Mouse (Mus musculus) liver (tissue): Measurements from ENCODE around the gene Anks1b.

Experiments used
- DNase-seq: peaks from one replicate; pipeline ENCODE4 v3.0.0-alpha.2; 2020; ENCODE audit warnings: mixed read lengths

Gene Anks1b

DNA sequence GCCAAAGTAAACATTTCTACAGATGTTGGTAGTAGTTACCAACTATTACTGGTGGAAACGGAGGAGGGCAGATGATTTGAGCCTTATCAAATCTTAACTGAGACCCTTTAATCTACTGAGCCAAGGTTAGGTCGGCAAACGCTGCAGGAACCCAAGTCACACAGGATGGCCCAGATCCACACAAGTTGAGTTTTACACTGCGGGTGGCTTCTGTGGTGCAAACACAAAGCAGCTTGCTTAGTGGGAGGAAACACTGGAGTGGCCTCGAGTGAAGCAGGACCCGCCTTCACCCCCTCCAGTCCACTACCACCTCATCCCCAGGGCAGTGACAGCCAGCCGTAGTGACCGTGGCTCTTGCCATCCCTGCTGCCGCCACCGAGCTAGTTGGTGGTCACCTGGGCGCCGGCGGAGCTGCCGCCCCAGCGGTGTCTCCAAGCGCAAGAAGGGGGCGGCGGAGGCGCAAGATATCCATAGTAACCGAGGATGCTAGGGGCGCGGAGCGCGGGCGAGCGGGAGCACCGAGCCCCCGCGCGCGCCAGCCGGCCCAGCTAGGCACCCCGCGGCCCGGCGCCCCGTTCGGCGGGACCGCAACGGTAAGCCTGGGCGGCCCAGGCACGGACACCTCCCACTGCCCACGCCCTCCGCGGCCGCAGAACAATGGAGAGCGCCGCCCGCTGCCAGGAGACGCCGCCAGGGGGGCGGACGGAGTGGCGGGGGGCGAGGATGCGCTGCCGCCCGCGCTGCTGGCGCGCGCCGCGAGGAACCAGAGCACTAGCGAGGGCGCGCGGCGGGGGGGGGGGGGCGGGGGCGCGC is 955.5 kb downstream of the Anks1b start:
- DNase-seq = no peak

DNA sequence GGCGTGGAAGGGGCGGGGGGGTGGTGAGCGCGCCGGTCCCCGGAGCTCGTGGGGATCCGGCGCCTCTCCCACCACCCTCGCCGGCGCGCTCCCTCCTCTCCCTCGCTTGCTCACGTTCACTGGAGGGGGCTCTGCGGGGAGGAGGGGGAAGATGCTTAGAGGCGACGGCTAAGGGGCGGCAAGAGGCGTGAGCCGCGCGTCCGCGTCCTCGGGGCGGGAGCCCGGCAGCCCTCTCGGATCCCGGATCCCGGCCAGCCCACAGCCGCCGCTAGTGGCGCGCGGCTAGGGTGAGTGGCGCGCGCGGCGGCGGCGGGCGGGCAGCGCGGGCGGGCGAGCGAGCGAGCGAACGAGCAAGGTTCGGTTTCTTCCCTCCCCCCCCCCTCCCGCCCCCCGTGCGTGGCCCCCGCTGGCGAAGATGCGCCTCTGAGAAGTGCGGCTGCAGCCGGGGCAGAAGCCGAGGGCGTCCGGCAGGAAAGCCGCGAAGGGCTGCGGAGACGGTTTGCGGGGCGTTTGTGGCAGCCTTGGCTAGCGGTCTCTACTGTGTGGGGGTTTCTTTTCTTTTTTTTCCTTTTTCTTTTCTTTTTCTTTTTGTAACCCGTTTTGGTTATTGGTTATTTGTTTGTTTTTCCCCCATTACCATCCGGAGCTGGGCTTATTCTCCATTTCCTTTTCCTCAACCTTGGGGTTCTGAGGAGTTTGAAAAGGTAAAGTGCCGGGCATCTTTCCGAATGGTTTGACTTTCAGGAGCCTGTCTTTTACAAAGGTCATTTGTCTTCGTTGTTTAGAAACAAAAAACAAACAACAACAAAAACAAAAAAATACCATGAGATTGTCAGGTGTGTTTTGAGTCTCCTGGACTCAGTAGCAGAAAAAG is 956.3 kb downstream of the Anks1b start:
- no peak for DNase-seq

DNA sequence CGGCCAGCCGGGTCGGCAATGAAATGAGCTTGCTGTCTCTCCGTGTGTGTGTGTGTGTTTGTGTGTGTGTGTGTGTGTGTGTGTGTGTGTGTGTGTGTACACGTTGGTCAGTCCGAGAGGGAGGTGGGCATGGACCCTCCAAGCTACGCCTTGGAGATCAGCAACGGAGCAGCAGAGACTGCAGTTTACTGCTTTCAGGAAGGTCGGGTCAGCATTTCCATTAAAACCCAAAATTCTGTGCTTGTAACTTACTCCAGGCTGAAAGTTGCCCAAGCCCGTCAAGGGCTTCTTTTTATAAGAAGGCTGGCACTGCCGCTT is 956.9 kb downstream of the Anks1b start:
- DNase-seq = no peak

DNA sequence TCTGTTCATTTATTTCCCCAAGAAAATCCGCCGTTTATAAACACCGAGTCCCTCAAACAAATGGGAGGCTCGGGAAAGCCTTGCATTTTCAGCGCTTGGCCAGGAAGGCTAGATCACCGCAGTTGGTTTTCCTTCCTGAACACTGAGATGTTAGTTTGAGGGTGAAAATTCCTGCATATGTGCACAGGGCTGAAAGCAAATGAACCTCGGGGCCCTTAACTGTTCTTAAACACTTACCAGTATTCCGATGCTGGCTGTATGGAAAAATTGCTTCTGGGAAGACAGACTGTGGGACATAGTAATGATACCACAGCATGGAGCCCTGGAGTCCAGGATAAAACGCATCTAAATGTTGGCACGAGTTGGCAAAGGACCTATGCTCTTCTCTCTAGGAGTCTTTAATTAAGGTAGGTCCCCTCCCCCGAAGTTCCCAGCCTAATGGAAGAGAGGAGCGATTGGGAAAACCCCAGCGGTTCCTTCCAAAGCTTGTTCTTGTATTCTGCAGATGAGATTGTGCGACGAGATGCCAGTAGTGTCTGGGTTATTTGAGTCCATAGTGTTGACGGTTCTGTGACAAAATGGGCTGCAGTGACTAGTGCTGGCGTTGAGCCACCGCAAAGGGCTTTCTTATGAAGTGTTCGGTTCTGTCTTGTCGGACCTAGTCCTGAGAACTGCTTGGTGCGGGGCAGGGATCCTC is 957.4 kb downstream of the Anks1b start:
- no peak for DNase-seq

DNA sequence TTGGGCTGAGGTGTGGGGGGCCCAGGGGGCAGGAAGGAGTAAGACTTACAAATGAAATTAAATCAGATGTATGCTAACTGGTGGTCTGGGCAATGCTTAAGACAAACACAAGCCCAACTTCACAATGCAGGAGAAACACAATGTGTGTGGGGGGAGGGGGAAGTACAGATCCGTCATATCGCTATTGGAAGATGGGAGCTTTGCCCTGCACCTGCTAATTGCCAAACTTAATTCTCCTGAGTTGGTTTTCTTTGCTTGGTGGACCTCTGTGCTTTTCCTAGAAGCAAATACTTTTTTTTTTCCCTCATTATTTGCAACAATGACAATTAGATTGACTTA is 957.9 kb downstream of the Anks1b start:
- DNase-seq = no peak

DNA sequence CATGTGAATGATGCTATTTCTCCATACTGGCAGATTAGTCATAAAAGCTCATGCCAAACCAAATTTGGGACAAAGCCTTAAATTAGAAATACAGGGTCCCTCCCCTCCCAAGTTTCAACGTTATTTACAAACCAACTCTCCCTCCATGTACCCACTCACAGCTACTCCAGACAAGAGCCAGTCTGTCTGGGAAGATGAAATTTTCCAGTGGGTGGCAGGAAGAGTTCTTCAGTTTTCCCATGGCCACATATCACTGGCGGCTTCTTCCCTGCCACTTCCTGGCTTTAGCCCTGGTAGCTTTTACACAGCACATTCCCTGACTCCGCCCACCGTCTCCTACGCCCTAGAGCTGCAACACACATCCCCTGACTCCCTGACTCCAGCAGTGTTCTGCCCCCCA is 961.0 kb downstream of the Anks1b start:
- no peak for DNase-seq

DNA sequence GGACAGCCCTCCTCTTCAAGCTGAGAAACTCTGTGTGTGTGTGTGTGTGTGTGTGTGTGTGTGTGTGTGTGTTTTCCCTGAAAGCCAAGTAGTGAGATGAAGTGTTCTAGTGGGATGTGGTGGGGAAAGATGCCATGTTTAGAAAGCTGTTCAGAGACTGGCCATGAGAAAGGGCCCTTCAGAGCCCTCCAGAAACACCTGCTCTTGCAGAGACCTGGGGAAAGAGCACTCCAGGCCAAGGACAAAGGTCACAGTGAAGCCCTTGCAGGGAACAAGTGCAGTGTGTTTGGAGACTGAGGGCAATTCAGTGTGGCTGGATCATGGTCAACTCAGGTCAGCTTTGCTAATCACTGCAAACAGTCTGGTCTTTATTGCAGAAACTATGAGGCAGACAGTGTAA is 961.9 kb downstream of the Anks1b start:
- DNase-seq = no peak

DNA sequence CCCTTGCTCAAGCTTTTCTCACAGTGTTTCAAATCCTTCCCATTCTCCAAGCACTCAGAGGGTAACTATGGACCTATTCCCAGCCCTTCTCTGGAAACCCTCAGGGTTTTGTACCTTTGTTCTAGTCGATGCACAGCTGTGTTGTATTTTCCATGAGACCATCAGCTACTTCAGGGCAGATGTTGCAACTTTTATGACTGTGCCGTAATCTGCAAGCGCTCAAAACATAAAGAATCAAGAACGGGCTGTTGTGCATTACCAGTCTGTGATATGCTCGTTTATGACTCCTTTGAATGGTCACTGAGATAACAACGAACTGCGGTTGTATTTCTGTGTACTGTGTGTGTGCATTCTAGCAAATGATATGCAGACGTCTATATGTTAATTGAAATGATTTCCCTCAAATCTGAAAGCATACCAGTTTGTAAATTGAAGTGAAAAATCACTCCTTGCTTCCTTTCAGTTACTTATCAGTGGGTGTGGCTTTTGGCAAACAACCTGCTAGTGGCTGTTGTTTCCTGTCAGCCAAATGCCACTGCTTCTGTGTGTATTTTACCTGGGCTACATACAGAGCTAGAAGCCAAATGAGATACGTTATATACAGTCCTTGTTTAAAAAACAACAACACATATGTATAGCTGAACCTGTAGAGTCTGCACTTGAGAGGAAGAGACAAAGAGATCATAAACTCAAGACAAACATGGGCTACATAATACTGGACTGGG is 966.5 kb downstream of the Anks1b start:
- DNase-seq = no peak

DNA sequence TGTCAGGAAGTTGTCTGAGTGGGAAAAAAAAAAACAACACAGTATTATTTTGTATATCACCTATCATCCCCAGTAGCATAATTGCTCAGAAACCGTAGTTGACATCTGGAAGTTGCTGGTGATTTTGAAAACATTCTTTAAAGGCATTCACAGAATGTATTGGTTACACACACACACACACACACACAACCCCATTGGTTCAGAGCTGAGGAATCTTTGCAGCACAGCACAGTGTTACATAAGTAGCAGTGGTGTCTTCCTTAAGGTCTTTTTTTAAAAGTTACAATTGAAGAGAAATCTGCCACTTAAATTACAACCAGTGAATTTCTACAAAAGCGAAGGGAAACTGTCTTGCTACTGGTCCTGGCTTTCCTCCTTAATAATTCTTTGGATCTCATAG is 969.1 kb downstream of the Anks1b start:
- DNase-seq = no peak

DNA sequence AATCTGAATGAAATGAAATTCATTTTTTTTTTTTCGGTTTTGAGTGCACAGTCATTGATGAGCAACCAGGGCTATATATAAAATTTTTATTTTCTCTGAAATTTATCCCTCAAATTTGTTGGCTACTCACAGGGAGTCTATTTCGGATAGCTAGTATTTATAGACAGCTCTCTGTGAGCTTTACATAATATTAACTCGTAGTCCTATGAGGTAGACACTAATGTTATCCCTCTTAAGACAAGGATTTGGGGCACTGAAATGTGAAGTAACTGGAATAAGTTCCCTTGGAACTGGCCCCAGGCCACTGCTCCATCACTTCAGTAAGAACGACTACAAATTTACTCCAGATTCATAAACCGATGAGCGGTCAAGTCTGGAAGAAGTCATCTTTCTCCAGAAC is 977.8 kb downstream of the Anks1b start:
- no peak for DNase-seq

DNA sequence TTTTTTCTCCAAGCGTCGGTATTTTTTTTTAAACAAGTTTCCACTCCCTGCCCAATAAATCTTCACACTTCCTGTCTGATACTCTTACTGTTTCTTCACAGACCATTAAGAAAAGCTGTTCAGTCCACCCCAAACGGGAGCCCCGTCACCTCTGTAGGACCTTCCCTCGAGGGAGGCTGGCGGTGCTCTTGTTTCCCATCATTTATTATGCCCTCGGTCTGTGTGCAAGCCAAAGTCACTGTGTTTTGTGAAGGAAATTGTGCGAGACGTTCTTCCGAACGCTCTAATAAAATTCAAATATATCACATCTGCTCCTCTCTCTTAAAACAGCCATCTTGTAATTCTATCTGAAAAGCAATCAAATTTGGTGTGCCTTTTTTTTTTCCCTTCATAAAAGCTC is 978.7 kb downstream of the Anks1b start:
- DNase-seq = no peak

DNA sequence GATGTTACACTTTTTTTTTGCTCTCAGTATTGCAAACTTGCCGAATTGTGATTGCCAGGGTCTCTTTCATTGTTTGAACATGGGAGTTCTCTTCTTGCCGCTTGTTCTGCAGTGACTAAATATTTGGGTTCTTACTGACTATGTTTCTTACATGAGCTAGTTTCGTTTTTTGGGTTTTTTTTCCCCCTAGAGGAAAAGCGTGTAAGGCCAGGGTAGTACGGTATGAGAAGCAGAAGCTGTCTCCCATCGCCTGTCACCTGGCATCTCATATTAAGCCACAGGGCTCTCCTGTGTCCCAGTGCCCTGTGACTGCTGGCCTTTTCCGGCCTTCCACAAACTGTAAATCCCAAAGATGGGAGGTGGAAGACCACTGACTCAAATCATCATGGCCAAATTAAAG is 979.1 kb downstream of the Anks1b start:
- no peak for DNase-seq

DNA sequence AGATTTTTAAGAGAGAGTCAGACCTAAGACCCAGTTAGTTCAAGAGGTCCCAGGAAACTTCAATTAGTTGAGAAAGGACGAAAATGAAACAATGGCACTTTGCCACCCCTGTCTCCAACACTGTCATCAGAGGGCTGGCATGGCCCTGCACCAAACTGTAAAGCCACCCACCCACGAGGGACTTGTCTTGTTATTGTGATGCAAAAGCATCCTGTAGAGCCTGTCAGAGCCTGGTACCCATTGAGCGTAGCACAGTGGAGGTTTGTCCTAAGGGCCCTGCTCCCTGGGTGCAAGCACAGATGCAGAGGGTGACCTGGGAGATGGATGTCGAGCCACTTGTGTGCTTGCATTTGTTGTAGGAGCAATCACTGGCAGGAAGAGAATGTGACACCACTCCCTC is 983.4 kb downstream of the Anks1b start:
- DNase-seq = no peak

DNA sequence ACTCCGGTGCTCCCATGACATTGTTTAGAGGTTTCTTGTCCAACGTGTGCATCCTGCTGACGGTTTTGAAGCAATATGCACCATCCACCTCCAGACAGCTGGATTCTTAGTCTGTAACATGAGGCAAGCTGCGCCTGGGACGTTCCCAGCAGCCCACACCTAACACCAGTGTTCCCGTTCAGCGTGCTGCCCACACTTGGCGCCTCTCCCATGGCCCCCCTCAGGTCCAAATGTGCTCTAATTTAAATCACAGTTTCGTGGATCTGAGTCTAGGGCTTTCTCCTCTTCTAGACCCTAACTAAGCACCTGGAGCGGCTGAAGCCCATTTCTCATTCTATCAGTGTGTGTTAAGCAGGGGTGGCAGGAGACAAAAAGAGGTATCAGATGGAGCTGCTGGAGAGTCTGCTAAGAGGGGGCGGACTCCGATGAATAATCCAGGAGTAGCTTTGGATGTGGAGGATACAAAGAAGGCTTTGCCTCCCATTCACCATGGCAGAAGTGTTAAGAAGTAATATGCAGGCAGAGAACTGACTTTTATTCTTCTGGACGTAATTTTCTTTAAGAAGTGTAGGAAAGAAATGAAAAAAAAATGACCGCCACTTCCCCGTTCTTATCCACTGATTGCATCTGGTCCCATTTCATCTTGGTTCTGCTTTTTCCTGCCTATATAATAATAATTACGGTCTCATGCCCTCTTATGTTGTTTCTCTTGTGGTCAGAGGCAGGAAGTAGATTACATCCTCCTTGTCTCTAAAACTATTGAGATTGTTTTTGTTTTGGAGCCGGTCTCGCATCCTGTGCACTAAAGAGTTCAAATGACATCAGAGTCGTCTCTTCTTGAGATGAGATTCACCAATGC is 986.6 kb downstream of the Anks1b start:
- no peak for DNase-seq

DNA sequence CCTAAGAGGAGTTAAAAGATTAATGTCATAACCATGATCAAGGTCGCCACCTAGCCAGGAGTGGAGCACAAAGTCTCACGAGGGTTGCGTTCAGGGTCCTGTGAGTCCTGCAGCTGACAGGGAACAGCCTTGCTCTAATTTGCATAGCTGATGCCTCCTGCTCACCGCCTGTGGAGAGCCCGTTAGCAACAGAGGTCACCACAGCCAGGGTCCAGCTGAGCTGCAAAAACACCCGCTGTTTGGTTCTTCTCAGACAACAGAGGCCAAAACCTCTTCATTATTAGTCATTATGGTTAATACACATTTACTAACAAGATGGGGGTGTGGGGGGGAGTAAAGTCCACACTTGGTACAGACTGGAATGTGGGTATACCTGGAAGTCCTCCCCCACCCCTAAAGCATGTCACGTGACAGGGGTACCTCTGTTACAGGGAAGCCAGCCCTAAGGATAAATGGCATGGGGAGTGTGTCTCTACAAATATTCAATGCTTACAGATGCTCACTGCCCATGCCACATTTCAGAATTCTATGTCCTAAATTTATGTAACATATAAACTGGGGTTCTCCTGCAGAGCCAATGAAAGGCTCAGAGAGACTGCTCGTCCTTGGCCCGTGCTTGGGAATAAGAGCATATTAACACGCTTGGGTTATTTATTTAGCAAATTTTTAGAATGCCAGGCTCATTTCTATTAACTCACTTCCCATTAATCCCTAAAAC is 990.7 kb downstream of the Anks1b start:
- DNase-seq = no peak

DNA sequence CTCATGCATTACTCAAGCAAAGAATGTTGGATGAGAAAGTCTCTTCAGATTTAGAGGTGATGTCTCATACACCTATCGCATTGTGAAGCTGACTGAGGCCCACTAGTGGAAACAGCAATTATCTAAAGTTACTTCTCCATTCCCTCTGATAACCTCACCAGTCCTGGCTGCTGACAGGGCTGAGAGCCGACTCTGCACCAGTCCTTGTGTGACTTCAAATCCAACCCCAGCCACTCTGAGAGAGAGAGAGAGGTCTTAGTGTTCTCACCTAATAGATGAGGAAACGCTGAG is 991.2 kb downstream of the Anks1b start:
- DNase-seq = no peak

DNA sequence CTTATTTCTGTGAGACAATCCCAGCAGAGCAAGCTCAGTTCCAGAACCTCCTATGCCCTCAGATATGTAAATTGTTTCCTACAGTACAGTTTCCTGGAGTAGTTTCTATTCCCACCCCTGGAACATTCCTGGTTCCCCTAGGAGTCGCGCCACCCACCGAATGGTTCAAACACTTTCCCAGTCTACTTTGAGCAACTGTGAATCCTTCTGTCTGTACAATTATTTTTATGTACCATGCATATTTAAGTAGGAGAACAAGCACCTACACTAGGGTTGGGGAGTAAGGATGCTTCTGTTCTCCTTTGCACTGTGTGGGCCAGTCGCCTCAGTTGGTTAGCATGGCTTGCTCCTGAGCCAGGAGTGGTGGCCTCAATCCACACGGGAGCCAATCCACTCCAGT is 999.9 kb downstream of the Anks1b start:
- no peak for DNase-seq

DNA sequence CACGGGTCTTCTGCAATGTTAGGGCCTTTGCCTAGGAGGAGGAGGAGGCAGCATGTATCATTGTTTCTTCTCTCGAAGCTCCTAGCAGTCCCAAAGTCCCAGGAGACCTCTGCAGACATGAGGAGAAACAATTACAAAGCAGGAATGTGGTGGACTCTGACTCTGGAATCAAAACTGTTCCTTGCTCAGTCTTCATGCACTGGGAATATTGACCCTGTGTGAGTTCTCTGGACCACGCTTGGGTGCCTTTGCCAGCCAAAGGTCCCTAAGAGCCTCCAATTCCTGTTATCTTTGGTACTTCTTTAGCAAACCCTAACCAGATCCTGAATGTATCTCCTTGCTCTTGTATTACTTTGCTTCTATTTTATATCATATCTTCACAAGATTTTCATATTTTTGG is 1000.9 kb downstream of the Anks1b start:
- DNase-seq = no peak

DNA sequence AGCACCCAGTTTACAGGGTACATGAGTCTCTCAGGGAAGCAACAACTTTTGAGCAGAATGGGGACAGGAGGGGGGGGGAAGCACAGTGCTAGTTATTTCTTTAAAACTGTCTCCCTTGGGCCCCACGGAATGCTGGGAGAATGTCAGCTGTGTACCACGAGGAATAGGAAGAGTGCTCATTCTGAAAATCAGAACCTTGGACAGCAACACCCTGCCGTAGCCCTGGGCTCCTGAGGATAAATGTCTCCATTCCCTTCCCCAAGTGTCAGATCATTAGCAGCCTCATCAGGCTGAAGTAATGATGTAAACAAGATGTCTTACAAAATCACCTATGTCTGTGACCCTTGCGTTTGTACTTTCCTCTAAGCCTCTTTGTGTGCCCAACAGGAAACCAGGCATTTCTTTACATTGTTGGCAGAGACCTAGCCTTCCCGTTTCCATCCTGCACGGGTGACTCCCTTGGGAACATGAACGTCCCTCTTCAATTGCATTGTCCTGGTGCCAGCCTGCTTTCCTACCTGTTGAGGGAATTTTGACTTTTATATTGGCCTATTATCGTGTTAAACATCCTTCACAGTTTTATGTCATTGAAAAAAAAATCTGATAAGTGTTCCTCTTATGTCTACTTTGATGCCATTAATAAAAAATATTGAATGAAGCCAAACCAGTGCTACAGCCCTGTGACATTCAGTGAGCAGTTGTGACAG is 1007.7 kb downstream of the Anks1b start:
- DNase-seq = peak; percentile 4

DNA sequence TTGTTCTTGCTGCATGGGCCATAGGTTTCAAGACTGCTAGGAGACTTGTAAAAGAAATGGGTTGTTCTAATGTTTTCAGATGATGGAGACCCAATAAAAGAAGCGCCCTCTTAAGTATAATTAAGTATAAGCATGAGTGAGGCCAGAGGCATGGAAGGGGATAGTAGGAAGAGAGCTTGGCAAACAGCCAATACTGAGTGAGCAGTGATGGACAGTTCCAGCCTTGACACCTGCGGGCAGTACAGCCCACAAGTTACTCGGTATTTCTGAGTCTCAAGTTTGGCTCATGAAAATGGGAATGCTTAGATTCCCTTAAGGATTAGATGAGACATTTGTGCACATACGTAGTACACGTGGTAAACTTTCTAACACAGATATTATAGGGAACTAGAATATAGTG is 1016.3 kb downstream of the Anks1b start:
- no peak for DNase-seq

DNA sequence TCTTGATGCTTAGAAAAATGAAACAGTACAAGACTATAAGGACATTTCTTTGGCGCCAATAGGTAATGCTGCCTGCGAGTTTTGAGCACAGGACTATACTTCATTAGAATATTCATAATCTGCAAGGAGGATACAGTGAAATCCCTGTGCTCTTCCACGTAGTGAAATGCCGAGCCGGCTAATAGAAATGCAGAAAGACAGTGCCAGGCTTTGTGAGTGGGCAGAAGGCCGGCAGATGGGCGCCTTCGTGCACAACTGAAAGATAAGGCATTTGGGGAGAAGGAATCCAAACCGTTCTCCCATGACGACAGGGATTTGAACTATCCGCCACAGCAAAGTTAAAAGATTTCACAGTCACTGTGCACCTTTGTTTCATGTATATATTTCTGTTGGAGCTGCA is 1019.4 kb downstream of the Anks1b start:
- no peak for DNase-seq
